Mouse (Mus musculus): ENCODE results near the gene Naa25. TPM values are rescaled to one million over a fixed set of nuclear protein-coding genes. Genes with fewer than 3 reads are reported as not detected.

The Naa25 gene
- polyA plus RNA-seq, 1 experiment from 2014 or later: 48.3 TPM

DNA sequence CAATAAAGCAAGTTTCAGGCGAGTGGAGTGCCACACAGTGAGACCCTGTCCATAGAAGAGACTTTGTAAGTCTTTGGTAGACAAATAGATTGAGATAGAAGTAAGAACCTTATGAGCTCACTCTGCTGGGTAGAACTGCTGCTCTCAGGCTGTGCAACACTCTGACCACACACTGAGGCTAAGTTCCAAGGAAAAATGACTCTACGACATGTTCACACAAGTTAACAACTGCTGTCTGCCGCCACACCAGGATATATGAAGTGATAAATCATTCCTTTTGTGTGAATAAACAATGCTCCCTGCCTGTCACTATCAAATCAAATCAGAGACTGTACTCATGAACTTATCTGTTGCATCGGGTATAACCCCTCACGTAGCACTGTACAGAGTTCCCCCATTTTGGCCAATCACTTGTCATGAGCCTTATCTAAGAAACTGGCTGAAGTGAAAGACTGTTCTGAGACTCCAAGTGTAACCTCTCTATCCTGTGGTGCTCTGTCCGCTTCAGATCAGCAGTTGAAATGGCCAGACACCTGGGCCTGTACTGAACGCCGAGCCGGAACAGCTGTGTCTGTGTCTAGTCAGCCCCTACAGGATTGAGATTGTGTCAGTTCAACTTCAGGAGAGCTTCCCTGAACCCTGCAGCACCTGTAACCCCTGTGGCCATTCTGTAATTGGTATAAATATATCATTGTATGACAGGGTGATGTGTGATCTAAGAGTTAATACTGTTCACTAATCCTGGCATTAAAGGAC, 58.0 kb downstream of the Naa25 start:
- H3K4me2 ChIP-seq (ENCODE audit: low read depth, low read length): no peak overlapping the region
- no peak overlapping the region for H3K9ac ChIP-seq (ENCODE audit: low read depth, low read length)
- ATAC-seq: no peak
- H3K4me1 ChIP-seq (ENCODE audit: control insufficient read depth, insufficient read depth, low read length): peaks cover 25% of the 10 kb centered on the region
- H3K27ac ChIP-seq (ENCODE audit: low read length): peak overlapping the region; percentile 33; the same call in 1 of the 2 replicates
- H3K36me3 ChIP-seq (ENCODE audit: control insufficient read depth, insufficient read depth, low read length): no peaks in the 10 kb centered on the region
- no peaks in the 10 kb centered on the region for H3K9me3 ChIP-seq (ENCODE audit: control insufficient read depth, low read length)
- WGBS: 65% methylated on average over 9 of the region's 9 CpGs
- H3K27me3 ChIP-seq (replicated peaks; ENCODE audit: control insufficient read depth, insufficient read depth, low read length): no peaks in the 10 kb centered on the region
- no peak overlapping the region for H3K4me3 ChIP-seq (ENCODE audit: low read length)

DNA sequence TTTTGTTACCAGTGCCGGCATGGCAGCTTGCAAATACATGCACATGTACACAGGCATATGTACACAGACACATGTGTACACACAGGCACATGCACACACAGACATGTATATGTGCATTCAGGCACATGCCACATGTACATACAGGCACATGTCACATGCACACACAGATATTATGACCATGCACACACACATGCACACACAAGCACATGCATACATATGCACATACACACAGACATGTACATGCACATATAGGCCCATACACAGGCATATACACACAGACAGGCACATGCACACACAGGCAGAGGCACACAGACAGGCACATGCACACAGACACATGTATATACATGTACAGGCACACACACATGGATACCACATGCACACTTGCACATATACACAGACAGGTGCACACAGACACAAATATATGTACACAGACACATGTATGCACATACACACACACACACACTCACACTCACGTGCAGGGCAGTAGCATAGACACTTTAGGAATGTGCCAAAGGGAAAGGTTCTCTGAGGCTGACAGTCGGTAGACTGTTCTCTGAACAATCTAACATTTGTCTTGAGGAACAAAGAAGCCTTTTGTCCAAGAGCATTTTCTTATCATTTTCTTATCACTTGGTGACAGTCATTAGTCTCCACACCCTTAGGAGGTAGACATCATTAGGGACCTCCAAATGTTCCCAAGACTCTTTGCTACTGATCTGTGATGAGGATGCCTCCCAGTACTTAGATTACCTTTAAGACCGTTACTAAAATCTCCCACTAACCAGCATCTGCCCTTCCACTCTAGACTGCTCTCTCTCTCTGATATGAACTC, 63.8 kb downstream of the Naa25 start:
- Histone ChIP-seq H3K27me3 (replicated peaks; ENCODE audit: control insufficient read depth, insufficient read depth, low read length) (no peaks in the 10 kb centered on the region), H3K9ac (ENCODE audit: low read depth, low read length) (no peak overlapping the region), H3K4me3 (ENCODE audit: low read length) (no peak overlapping the region), H3K4me2 (ENCODE audit: low read depth, low read length) (no peak overlapping the region), H3K36me3 (ENCODE audit: control insufficient read depth, insufficient read depth, low read length) (no peaks in the 10 kb centered on the region), H3K9me3 (ENCODE audit: control insufficient read depth, low read length) (no peaks in the 10 kb centered on the region), H3K27ac (ENCODE audit: low read length) (no peak overlapping the region), H3K4me1 (ENCODE audit: control insufficient read depth, insufficient read depth, low read length) (peaks cover 3% of the 10 kb centered on the region; the same call in 1 of the 2 replicates)
- peak; percentile 63 for ATAC-seq
- WGBS: 54% methylated on average over 4 of the region's 4 CpGs

DNA sequence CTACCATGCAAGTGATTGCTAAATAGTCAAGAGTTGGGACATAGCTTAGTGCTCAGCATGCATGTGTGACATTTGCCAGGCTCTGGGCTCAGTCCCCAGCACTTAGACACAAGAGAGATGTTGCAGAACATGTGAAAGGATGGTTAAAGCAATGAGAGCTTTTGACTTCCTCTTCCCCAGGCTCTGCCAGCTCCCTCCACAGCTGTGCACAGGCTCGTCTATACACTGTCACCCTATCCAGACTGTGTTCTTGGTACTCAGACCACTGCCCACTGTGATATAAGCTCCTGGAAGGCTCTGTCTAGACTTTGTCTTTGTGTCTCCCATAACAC, 64.4 kb downstream of the Naa25 start:
- no peak overlapping the region for H3K27ac ChIP-seq (ENCODE audit: low read length)
- no peak overlapping the region for H3K4me3 ChIP-seq (ENCODE audit: low read length)
- H3K4me1 ChIP-seq (ENCODE audit: control insufficient read depth, insufficient read depth, low read length): peaks cover 3% of the 10 kb centered on the region; the same call in 1 of the 2 replicates
- no peak overlapping the region for H3K9ac ChIP-seq (ENCODE audit: low read depth, low read length)
- 0 out of 2 replicates have a peak, but pooled peaks have one; percentile 15 for ATAC-seq
- H3K27me3 ChIP-seq (replicated peaks; ENCODE audit: control insufficient read depth, insufficient read depth, low read length): no peaks in the 10 kb centered on the region
- 38% methylated on average over 1 of the region's 1 CpGs for WGBS
- no peaks in the 10 kb centered on the region for H3K9me3 ChIP-seq (ENCODE audit: control insufficient read depth, low read length)
- H3K4me2 ChIP-seq (ENCODE audit: low read depth, low read length): no peak overlapping the region
- H3K36me3 ChIP-seq (ENCODE audit: control insufficient read depth, insufficient read depth, low read length): no peaks in the 10 kb centered on the region

DNA sequence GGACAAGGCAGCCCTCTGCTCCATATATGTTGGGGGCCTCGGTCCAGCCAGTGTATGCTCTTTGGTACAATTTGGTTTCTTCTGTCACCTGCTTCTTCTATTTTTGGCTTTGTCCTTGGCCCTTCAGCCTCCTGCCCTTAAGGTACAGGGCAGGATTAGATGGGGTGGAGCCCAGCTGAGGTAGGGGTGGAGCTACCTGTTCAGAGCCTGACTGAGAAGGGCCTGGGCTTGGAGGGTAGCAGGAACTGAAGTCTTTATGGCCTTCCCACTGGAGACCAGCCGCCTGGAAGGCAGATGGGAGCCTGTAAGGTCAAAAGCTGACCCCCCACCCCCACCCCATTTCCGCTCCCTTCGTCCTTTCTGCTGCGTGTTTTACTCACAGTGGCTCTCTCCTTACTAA, 65.2 kb downstream of the Naa25 start:
- Histone ChIP-seq H3K4me3 (ENCODE audit: low read length) (no peak overlapping the region), H3K4me1 (ENCODE audit: control insufficient read depth, insufficient read depth, low read length) (peaks cover 3% of the 10 kb centered on the region; the same call in 1 of the 2 replicates), H3K27me3 (replicated peaks; ENCODE audit: control insufficient read depth, insufficient read depth, low read length) (no peaks in the 10 kb centered on the region), H3K9ac (ENCODE audit: low read depth, low read length) (no peak overlapping the region), H3K36me3 (ENCODE audit: control insufficient read depth, insufficient read depth, low read length) (no peaks in the 10 kb centered on the region), H3K4me2 (ENCODE audit: low read depth, low read length) (no peak overlapping the region), H3K9me3 (ENCODE audit: control insufficient read depth, low read length) (no peaks in the 10 kb centered on the region), H3K27ac (ENCODE audit: low read length) (no peak overlapping the region)
- ATAC-seq: peak; percentile 73
- WGBS: 51% methylated on average over 5 of the region's 5 CpGs

DNA sequence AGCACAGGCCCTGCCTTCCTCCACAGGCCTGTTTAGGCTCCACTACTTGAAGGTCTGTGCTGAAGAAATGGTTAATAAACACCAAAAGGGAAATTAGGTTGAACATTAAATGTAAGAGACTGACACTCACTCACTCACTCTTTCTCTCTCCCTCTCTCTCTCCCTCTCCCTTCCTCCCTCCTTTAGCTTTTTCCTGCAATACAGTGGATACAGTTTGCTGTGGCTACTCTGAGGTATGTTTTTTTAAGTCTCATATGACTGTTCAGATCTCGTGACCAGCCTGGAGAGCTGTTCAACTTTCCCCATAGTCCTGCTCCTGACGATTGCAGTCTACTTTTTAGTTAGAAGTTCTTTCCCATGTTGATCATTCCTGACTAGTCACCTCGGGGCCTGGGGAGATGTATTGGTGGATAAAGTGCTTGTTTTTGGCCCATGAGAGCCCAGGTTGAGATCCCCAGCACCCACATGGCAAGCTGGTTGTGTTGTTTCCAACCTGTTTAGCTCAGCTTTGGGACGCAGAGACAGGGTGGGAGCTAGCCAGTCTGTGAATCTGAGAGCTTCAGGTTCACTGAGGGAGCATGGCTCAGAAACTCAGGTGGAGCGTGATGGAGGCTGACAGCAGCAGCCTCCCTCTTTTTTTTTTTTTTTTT, 66.0 kb downstream of the Naa25 start:
- ATAC-seq: no peak
- H3K4me3 ChIP-seq (ENCODE audit: low read length): no peak overlapping the region
- H3K4me1 ChIP-seq (ENCODE audit: control insufficient read depth, insufficient read depth, low read length): peaks cover 3% of the 10 kb centered on the region; the same call in 1 of the 2 replicates
- no peak overlapping the region for H3K9ac ChIP-seq (ENCODE audit: low read depth, low read length)
- no peaks in the 10 kb centered on the region for H3K36me3 ChIP-seq (ENCODE audit: control insufficient read depth, insufficient read depth, low read length)
- 75% methylated on average over 5 of the region's 5 CpGs for WGBS
- H3K27ac ChIP-seq (ENCODE audit: low read length): no peak overlapping the region
- no peak overlapping the region for H3K4me2 ChIP-seq (ENCODE audit: low read depth, low read length)
- H3K27me3 ChIP-seq (replicated peaks; ENCODE audit: control insufficient read depth, insufficient read depth, low read length): no peaks in the 10 kb centered on the region
- no peaks in the 10 kb centered on the region for H3K9me3 ChIP-seq (ENCODE audit: control insufficient read depth, low read length)

DNA sequence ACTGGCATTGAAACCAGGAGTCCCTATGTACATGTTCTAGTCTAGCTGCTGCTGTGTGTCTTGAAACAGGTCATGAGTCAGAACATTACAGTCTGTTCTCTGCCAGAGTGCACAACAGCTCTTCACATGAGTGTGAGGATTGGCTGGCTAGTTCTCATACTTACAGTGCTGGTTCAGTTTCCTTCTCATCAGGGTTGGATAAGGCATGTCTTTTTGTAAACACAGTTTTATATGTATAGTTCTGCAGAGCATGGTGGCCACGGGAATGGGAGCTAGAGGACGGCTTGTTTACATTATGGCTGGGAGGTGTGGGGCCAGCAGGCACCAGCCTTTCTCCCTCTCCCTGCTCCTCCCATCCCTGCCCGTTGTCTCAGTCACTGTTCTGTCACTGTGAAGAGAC, 71.8 kb downstream of the Naa25 start:
- 18% methylated on average over 3 of the region's 3 CpGs for WGBS
- Histone ChIP-seq H3K4me1 (ENCODE audit: control insufficient read depth, insufficient read depth, low read length) (peaks cover 11% of the 10 kb centered on the region), H3K27ac (ENCODE audit: low read length) (peak overlapping the region; percentile 20), H3K9ac (ENCODE audit: low read depth, low read length) (no peak overlapping the region), H3K4me3 (ENCODE audit: low read length) (no peak overlapping the region), H3K4me2 (ENCODE audit: low read depth, low read length) (no peak overlapping the region), H3K36me3 (ENCODE audit: control insufficient read depth, insufficient read depth, low read length) (no peaks in the 10 kb centered on the region), H3K27me3 (replicated peaks; ENCODE audit: control insufficient read depth, insufficient read depth, low read length) (no peaks in the 10 kb centered on the region), H3K9me3 (ENCODE audit: control insufficient read depth, low read length) (no peaks in the 10 kb centered on the region)
- peak; percentile 36; the same call in 1 of the 2 replicates for ATAC-seq

DNA sequence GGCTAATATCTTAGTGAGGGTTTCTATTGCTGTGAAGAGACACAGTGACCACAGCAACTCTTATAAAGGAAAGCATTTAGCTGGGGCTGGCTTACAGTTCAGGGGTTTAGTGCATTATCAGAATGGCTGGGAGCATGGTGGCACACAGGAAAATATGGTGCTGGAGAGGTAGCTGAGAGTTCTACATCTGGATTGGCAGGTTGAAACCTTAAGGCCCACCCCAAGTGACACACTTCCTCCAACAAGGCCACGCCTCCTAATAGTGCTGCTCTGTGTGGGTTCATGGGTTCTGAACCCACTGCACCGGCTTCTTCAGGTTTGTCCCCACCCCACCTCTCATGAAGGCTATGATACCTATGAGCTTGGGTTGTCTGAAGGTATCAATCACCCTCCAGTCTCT, 74.7 kb downstream of the Naa25 start:
- WGBS: 88% methylated on average over 2 of the region's 2 CpGs
- Histone ChIP-seq H3K4me3 (ENCODE audit: low read length) (no peak overlapping the region), H3K4me1 (ENCODE audit: control insufficient read depth, insufficient read depth, low read length) (peaks cover 11% of the 10 kb centered on the region), H3K27me3 (replicated peaks; ENCODE audit: control insufficient read depth, insufficient read depth, low read length) (no peaks in the 10 kb centered on the region), H3K9me3 (ENCODE audit: control insufficient read depth, low read length) (no peaks in the 10 kb centered on the region), H3K4me2 (ENCODE audit: low read depth, low read length) (no peak overlapping the region), H3K27ac (ENCODE audit: low read length) (no peak overlapping the region), H3K36me3 (ENCODE audit: control insufficient read depth, insufficient read depth, low read length) (no peaks in the 10 kb centered on the region), H3K9ac (ENCODE audit: low read depth, low read length) (no peak overlapping the region)
- no peak for ATAC-seq

DNA sequence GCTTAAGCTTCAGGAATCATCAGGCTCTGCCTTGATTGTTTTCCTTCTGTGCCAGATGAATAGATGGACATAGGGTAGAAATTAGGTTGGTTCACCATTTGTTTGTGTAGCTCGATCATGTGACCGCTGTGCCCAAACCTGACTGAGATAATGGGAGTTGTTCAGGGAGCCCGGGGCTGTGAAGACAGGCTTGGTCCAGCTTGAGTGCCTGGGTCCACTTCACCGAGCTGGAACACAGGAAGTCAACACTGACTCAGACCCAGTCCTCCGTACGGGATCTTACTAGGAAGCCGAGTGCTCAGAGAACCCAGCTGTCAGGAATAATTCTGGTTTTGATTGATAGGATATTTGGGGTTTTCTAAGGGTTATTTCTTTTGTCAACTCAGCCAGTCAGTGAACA, 76.9 kb downstream of the Naa25 start:
- no peak overlapping the region for H3K4me3 ChIP-seq (ENCODE audit: low read length)
- H3K27ac ChIP-seq (ENCODE audit: low read length): no peak overlapping the region
- H3K4me2 ChIP-seq (ENCODE audit: low read depth, low read length): no peak overlapping the region
- ATAC-seq: no peak
- H3K4me1 ChIP-seq (ENCODE audit: control insufficient read depth, insufficient read depth, low read length): peaks cover 5% of the 10 kb centered on the region
- no peak overlapping the region for H3K9ac ChIP-seq (ENCODE audit: low read depth, low read length)
- H3K27me3 ChIP-seq (replicated peaks; ENCODE audit: control insufficient read depth, insufficient read depth, low read length): no peaks in the 10 kb centered on the region
- no peaks in the 10 kb centered on the region for H3K9me3 ChIP-seq (ENCODE audit: control insufficient read depth, low read length)
- 64% methylated on average over 7 of the region's 7 CpGs for WGBS
- no peaks in the 10 kb centered on the region for H3K36me3 ChIP-seq (ENCODE audit: control insufficient read depth, insufficient read depth, low read length)

DNA sequence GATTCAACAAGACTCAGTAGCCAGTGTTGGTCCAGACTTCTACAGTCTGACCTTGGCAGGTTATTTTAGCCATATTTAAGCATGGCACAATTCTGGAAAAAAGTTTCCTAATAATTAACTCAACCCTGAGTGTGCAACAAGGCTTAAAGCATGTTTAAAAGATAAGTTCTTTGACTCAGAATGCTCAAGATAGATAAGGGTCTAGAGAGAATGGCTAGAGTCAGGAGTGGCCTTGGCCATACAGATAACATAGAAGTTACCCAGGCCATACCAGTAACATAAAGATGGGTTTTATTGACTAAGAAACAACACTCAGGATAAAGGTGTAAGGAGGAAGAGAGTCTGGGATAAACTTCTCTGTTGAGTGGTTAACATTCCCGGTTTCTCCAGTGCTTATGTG, 78.3 kb downstream of the Naa25 start:
- Histone ChIP-seq H3K4me3 (ENCODE audit: low read length) (no peak overlapping the region), H3K4me2 (ENCODE audit: low read depth, low read length) (no peak overlapping the region), H3K27ac (ENCODE audit: low read length) (peak overlapping the region; percentile 17; the same call in 1 of the 2 replicates), H3K9me3 (ENCODE audit: control insufficient read depth, low read length) (no peaks in the 10 kb centered on the region), H3K4me1 (ENCODE audit: control insufficient read depth, insufficient read depth, low read length) (no peaks in the 10 kb centered on the region), H3K9ac (ENCODE audit: low read depth, low read length) (no peak overlapping the region), H3K27me3 (replicated peaks; ENCODE audit: control insufficient read depth, insufficient read depth, low read length) (no peaks in the 10 kb centered on the region), H3K36me3 (ENCODE audit: control insufficient read depth, insufficient read depth, low read length) (no peaks in the 10 kb centered on the region)
- ATAC-seq: peak; percentile 89
- WGBS: 63% methylated on average over 1 of the region's 1 CpGs

All from intestine, embryonic 16.5 days (tissue).